Mouse (Mus musculus): ENCODE measurements at regions not wholly inside any gene's neighbourhood (a gene's known extent, or its start where the extent isn't known, plus 50 kb on each side); places are given as distances from the start of the nearest gene placed in this dataset.

- no peak for TF ChIP-seq CTCF (IDR thresholded peaks at IDR 0.05; ENCODE audit: low read depth, low read length)
- TF ChIP-seq POLR2A (IDR thresholded peaks at IDR 0.05; ENCODE audit: borderline replicate concordance, low read depth, low read length): no peak
These were observed 364.6 kb upstream of the Ubash3b start for GRCm38 (mm10) chr9:41526126-41526525.
